Mouse (Mus musculus): ENCODE data around the gene Emsy. TPM values are rescaled to one million over a fixed set of nuclear protein-coding genes. Genes with fewer than 3 reads are reported as not detected.

The Emsy gene
- total and polyA plus RNA-seq, 2 experiments from 2014 or later, result 25.8 to 43.0 TPM

GRCm38 (mm10) chr7:98581266-98581665 is 75.3 kb downstream of the Emsy start:
- 83% methylated on average over 4 of the region's 4 CpGs for WGBS

GRCm38 (mm10) chr7:98580441-98580840 is 76.1 kb downstream of the Emsy start:
- WGBS, result 81% methylated on average over 7 of the region's 7 CpGs
- Histone ChIP-seq H3K36me3 (ENCODE audit: insufficient read depth, low read length) (no peaks in the 10 kb centered on the region), H3K4me1 (ENCODE audit: insufficient read depth, low read length) (no peaks in the 10 kb centered on the region), H3K27me3 (ENCODE audit: insufficient read depth, low read length) (no peaks in the 10 kb centered on the region), H3K9me3 (ENCODE audit: low read length) (no peaks in the 10 kb centered on the region), H3K4me3 (ENCODE audit: low read depth, low read length) (no peak overlapping the region), H3K9ac (replicated peaks; ENCODE audit: low read length, poor library complexity, severe bottlenecking) (no peak overlapping the region), H3K27ac (ENCODE audit: low read depth, low read length) (no peak overlapping the region), H3K4me2 (ENCODE audit: low read depth, low read length, poor library complexity, severe bottlenecking) (no peak overlapping the region)
- TF ChIP-seq CTCF (IDR thresholded peaks at IDR 0.05), result no peak
- DNase-seq (ENCODE audit: low spot score) (no peak), ATAC-seq (ENCODE audit: low FRiP score) (no peak)

More at GRCm38 (mm10) chr7:98581266-98581665, 75.3 kb downstream of the Emsy start:
- Histone ChIP-seq H3K4me2 (ENCODE audit: low read depth, low read length, poor library complexity, severe bottlenecking) (no peak overlapping the region), H3K9me3 (ENCODE audit: low read length) (no peaks in the 10 kb centered on the region), H3K27me3 (ENCODE audit: insufficient read depth, low read length) (no peaks in the 10 kb centered on the region), H3K27ac (ENCODE audit: low read depth, low read length) (no peak overlapping the region), H3K4me1 (ENCODE audit: insufficient read depth, low read length) (no peaks in the 10 kb centered on the region), H3K4me3 (ENCODE audit: low read depth, low read length) (no peak overlapping the region), H3K9ac (replicated peaks; ENCODE audit: low read length, poor library complexity, severe bottlenecking) (no peak overlapping the region), H3K36me3 (ENCODE audit: insufficient read depth, low read length) (no peaks in the 10 kb centered on the region)
- TF ChIP-seq CTCF (IDR thresholded peaks at IDR 0.05), result no peak
- ATAC-seq (ENCODE audit: low FRiP score) (no peak), DNase-seq (ENCODE audit: low spot score) (no peak)

GRCm38 (mm10) chr7:98579731-98580130 is 76.9 kb downstream of the Emsy start:
- 80% methylated on average over 6 of the region's 6 CpGs for WGBS
- no peak for DNase-seq (ENCODE audit: low spot score)
- H3K4me3 ChIP-seq (ENCODE audit: low read depth, low read length), result no peak overlapping the region
- H3K4me2 ChIP-seq (ENCODE audit: low read depth, low read length, poor library complexity, severe bottlenecking), result no peak overlapping the region
- H3K9me3 ChIP-seq (ENCODE audit: low read length), result no peaks in the 10 kb centered on the region
- H3K9ac ChIP-seq (replicated peaks; ENCODE audit: low read length, poor library complexity, severe bottlenecking), result no peak overlapping the region
- no peaks in the 10 kb centered on the region for H3K36me3 ChIP-seq (ENCODE audit: insufficient read depth, low read length)
- no peak for TF ChIP-seq CTCF (IDR thresholded peaks at IDR 0.05)
- H3K4me1 ChIP-seq (ENCODE audit: insufficient read depth, low read length), result no peaks in the 10 kb centered on the region
- no peak overlapping the region for H3K27ac ChIP-seq (ENCODE audit: low read depth, low read length)
- ATAC-seq (ENCODE audit: low FRiP score), result no peak
- no peaks in the 10 kb centered on the region for H3K27me3 ChIP-seq (ENCODE audit: insufficient read depth, low read length)

- 90% methylated on average over 1 of the region's 1 CpGs for WGBS
- H3K4me3 ChIP-seq (ENCODE audit: low read depth, low read length), result no peak overlapping the region
- no peaks in the 10 kb centered on the region for H3K4me1 ChIP-seq (ENCODE audit: insufficient read depth, low read length)
- no peak overlapping the region for H3K4me2 ChIP-seq (ENCODE audit: low read depth, low read length, poor library complexity, severe bottlenecking)
- no peak overlapping the region for H3K27ac ChIP-seq (ENCODE audit: low read depth, low read length)
- H3K9me3 ChIP-seq (ENCODE audit: low read length), result no peaks in the 10 kb centered on the region
- H3K9ac ChIP-seq (replicated peaks; ENCODE audit: low read length, poor library complexity, severe bottlenecking), result no peak overlapping the region
- no peaks in the 10 kb centered on the region for H3K27me3 ChIP-seq (ENCODE audit: insufficient read depth, low read length)
- no peaks in the 10 kb centered on the region for H3K36me3 ChIP-seq (ENCODE audit: insufficient read depth, low read length)
- TF ChIP-seq CTCF (IDR thresholded peaks at IDR 0.05), result no peak
- no peak for ATAC-seq (ENCODE audit: low FRiP score)
- no peak for DNase-seq (ENCODE audit: low spot score)
Measured at GRCm38 (mm10) chr7:98577461-98577860, 79.1 kb downstream of the Emsy start.

DNA sequence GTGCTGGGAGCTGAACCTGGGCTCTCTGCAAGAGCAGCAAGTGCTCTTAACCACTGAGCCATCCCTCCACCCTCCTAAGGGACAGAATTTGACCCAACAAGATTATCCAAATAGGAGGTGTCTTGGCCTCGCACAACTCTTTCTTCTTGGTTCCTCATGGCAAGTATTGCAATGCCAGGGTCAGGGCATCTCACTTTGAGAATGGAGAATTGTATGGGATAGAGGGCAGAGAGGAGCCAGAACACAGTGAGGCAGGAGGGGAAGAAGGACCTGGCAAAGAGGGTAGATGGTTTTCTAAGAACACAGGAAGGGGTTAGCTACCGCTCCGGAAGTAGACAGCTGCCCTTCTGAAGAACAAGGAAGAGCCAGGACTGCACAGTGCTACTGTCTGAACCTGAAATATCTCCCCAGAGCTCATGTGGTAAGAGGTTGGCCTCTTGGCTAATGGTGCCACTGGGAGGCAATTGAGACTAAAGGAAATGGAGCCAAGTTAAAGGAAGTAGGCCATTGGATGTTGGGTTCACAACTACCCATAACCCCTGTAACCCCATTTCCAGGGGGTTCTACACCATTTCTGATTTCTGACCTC is 80.8 kb downstream of the Emsy start:
- Histone ChIP-seq H3K27ac (ENCODE audit: low read depth, low read length) (no peak overlapping the region), H3K36me3 (ENCODE audit: insufficient read depth, low read length) (no peaks in the 10 kb centered on the region), H3K4me2 (ENCODE audit: low read depth, low read length, poor library complexity, severe bottlenecking) (no peak overlapping the region), H3K27me3 (ENCODE audit: insufficient read depth, low read length) (no peaks in the 10 kb centered on the region), H3K9me3 (ENCODE audit: low read length) (no peaks in the 10 kb centered on the region), H3K4me1 (ENCODE audit: insufficient read depth, low read length) (no peaks in the 10 kb centered on the region), H3K9ac (replicated peaks; ENCODE audit: low read length, poor library complexity, severe bottlenecking) (no peak overlapping the region), H3K4me3 (ENCODE audit: low read depth, low read length) (no peak overlapping the region)
- DNase-seq (ENCODE audit: low spot score), result no peak
- WGBS, result 96% methylated on average over 3 of the region's 3 CpGs
- no peak for TF ChIP-seq CTCF (IDR thresholded peaks at IDR 0.05)
- ATAC-seq (ENCODE audit: low FRiP score), result no peak

DNA sequence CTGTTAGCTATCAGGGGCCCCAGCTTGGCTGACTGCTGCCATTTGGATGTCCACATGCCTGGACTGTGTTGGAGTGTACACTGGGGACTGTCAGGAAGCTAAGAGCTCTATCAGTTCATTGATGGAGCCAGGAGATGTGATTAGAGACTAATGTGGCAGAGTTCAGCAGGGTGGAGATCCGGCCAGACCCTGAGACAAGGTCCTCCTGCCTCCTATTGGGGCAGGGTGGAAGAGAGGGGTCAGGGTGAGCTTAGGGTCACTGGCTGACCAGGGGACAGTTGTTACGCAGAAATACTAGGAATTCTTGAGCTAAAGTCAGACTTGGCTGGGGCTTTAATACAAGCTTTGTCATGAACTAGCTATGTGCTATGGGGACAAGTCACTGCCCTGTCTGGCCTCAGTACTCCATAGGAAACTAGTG is 81.8 kb downstream of the Emsy start:
- Histone ChIP-seq H3K9ac (replicated peaks; ENCODE audit: low read length, poor library complexity, severe bottlenecking) (no peak overlapping the region), H3K27ac (ENCODE audit: low read depth, low read length) (no peak overlapping the region), H3K9me3 (ENCODE audit: low read length) (no peaks in the 10 kb centered on the region), H3K4me1 (ENCODE audit: insufficient read depth, low read length) (no peaks in the 10 kb centered on the region), H3K4me3 (ENCODE audit: low read depth, low read length) (no peak overlapping the region), H3K27me3 (ENCODE audit: insufficient read depth, low read length) (no peaks in the 10 kb centered on the region), H3K4me2 (ENCODE audit: low read depth, low read length, poor library complexity, severe bottlenecking) (no peak overlapping the region), H3K36me3 (ENCODE audit: insufficient read depth, low read length) (no peaks in the 10 kb centered on the region)
- ATAC-seq (ENCODE audit: low FRiP score) (no peak), DNase-seq (ENCODE audit: low spot score) (no peak)
- 83% methylated on average over 2 of the region's 2 CpGs for WGBS
- TF ChIP-seq CTCF (IDR thresholded peaks at IDR 0.05), result no peak
